Mouse (Mus musculus) liver, embryonic 14.5 days (tissue): ENCODE results near the gene Plekha7.

ENCODE experiments used
- CTCF ChIP-seq: IDR thresholded peaks from 2 replicates; pipeline ENCODE4 v1.5.1; 2016; ENCODE audit warnings: antibody characterized with exemption, low read depth, control low read depth
- EP300 ChIP-seq: IDR thresholded peaks from 2 replicates; pipeline ENCODE4 v1.6.1; 2016; ENCODE audit warnings: antibody characterized with exemption, low read depth

GRCm38 (mm10) chr7:116290559-116290958 is 17.6 kb downstream of the Plekha7 start:
- TF ChIP-seq CTCF, result no peak
- TF ChIP-seq EP300, result no peak
